Mouse (Mus musculus): ENCODE measurements around the gene Paf1. TPM values are rescaled to one million over a fixed set of nuclear protein-coding genes. Genes with fewer than 3 reads are reported as not detected.
"Not testable (repeated sequence)": the region's sequence is repeated elsewhere in the genome, so short reads cannot be mapped to it uniquely, and the experiment has no call there.

The Paf1 gene
- polyA plus RNA-seq, 1 experiment from 2014 or later: 67.6 TPM

DNA sequence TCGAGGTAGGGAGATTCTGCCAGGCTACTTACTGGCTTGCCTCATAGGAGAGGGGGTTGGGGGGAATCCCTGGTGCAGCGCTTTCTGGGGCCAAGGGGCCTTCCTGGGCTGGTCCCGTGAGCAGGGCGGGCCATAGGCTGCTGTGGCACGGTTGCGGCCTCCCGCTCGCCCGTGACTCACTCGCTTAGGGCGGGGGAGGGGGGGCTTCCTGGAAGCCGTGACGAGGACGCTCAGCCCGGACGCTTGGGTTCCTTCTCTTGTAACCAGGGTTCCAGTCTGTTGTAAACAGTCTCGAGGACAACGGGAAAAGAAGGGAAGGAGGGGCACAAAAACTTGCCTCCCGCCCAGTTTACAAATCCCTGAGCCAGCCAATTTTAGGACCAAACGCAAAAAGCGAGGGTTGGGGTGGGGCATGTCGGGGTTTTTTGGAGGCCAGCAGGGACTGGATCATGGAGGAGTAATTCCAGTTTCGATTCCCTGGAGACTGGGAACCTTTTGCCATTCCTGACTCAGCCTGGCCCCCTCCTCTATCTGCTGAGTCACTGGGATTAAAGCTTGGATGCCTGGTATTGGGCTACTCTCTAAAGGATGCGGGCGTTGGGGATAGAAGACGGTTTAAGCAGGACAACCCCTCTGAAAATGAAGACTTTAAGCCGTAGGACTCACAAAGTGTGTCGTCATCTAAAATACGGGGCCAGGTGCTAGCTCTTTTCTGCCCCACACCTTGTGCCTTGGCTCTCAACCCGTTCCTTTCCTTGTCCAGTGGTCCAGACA lies 11.5 kb upstream of the Paf1 start:
- Histone ChIP-seq H3K4me3 (peak overlapping the region; percentile 36), H3K4me1 (peaks cover 71% of the 10 kb centered on the region), H3K36me3 (peaks cover 18% of the 10 kb centered on the region), H3K27me3 (no peaks in the 10 kb centered on the region), H3K9ac (peak overlapping the region; percentile 37), H3K27ac (peak overlapping the region; percentile 99), H3K9me3 (no peaks in the 10 kb centered on the region), H3K4me2 (peak overlapping the region; percentile 66)
- 2% methylated on average over 30 of the region's 30 CpGs for WGBS
- ATAC-seq (ENCODE audit: insufficient number of reproducible peaks, low FRiP score, low TSS enrichment, low read depth): peak; percentile 52

DNA sequence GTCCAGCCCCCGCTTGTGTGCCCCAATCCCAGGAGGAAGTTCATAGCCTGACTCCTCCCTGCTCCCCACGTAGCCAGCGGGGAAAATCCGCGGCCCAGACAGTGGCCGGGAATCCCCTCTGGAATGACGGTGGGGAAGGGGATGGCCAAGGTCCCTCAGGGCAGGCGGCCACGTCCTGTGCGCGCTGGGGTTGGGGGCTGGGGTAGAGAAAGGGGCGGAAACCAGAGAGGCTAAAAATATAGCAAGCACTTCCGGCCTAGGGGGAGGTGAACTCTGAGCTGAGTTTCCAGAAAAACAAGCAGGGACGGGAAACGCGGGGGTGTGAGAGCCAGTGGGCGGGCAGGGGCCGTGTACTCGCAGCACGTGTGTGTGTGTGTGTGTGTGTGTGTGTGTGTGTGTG lies 10.8 kb upstream of the Paf1 start:
- Histone ChIP-seq H3K4me1 (peaks cover 68% of the 10 kb centered on the region), H3K36me3 (peaks cover 20% of the 10 kb centered on the region), H3K4me3 (peak overlapping the region; percentile 36), H3K27ac (peak overlapping the region; percentile 99), H3K9ac (peak overlapping the region; percentile 37), H3K9me3 (no peaks in the 10 kb centered on the region), H3K4me2 (peak overlapping the region; percentile 66), H3K27me3 (no peaks in the 10 kb centered on the region)
- WGBS: 1% methylated on average over 20 of the region's 20 CpGs
- ATAC-seq (ENCODE audit: insufficient number of reproducible peaks, low FRiP score, low TSS enrichment, low read depth): peak; percentile 49; the same call in 1 of the 2 replicates

DNA sequence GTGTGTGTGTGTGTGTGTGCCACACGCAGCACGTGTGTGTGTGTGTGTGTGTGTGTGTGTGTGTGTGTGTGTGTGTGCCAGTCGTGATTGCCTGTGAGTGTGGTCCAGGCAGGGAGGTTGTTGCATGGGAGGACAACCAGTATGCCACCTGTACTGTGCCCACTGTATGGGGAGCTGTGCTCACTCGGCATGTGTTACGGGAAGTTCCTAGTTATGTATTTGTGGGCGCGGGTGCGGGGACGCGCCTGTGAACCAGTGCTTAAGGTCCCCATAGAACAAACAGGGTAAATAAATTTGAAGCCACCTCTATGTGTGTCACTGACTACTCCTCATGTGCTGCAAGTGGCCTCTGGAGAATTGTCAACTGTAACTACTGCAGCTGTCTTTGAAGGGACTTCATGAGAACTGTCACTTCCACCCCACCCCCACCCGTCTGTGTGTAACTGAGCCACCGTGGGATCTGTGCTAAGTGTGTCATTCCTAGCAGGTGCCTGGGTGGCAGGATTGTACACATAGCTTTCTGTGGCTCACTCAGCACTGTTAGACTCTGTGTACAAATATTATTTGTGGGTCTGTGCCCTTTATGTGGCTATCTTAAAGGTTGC lies 10.3 kb upstream of the Paf1 start:
- H3K9ac ChIP-seq: 0 out of 2 replicates have a peak overlapping the region, but pooled peaks have one; percentile 7
- ATAC-seq (ENCODE audit: insufficient number of reproducible peaks, low FRiP score, low TSS enrichment, low read depth): no peak

DNA sequence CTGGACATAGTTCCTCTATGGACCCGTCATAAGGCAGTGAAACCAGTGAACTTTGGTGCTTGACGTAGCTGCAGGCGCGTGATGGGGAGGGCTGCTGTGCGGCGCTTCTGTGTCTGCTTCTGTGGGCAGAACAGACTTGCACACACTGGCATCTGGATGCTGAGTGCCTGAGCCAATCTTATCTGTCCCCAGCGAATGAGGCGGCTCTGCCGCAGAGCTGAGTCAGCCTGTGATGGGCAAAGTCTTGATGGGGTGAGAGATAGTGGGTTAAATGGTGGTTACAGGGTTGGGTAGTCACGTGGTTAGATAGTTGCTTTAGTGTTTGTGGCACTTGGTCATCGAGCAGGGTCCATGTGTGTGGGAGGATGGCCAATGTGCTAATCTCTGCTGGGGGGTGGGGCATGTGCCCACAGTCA lies 9.8 kb upstream of the Paf1 start:
- no peaks in the 10 kb centered on the region for H3K27me3 ChIP-seq
- H3K9me3 ChIP-seq: no peaks in the 10 kb centered on the region
- ATAC-seq (ENCODE audit: insufficient number of reproducible peaks, low FRiP score, low TSS enrichment, low read depth): no peak
- peak overlapping the region; percentile 99 for H3K27ac ChIP-seq
- 64% methylated on average over 11 of the region's 11 CpGs for WGBS
- no peak overlapping the region for H3K4me3 ChIP-seq
- peaks cover 22% of the 10 kb centered on the region for H3K36me3 ChIP-seq
- H3K4me2 ChIP-seq: peak overlapping the region; percentile 66; the same call in 1 of the 2 replicates
- no peak overlapping the region for H3K9ac ChIP-seq
- peaks cover 58% of the 10 kb centered on the region for H3K4me1 ChIP-seq

More for the DNA sequence above, 10.3 kb upstream of the Paf1 start:
- 41% methylated on average over 9 of the region's 12 CpGs for WGBS
- H3K4me1 ChIP-seq: peaks cover 63% of the 10 kb centered on the region
- no peaks in the 10 kb centered on the region for H3K27me3 ChIP-seq
- peak overlapping the region; percentile 36 for H3K4me3 ChIP-seq
- peaks cover 22% of the 10 kb centered on the region for H3K36me3 ChIP-seq
- H3K4me2 ChIP-seq: peak overlapping the region; percentile 66
- peak overlapping the region; percentile 99 for H3K27ac ChIP-seq
- H3K9me3 ChIP-seq: no peaks in the 10 kb centered on the region

DNA sequence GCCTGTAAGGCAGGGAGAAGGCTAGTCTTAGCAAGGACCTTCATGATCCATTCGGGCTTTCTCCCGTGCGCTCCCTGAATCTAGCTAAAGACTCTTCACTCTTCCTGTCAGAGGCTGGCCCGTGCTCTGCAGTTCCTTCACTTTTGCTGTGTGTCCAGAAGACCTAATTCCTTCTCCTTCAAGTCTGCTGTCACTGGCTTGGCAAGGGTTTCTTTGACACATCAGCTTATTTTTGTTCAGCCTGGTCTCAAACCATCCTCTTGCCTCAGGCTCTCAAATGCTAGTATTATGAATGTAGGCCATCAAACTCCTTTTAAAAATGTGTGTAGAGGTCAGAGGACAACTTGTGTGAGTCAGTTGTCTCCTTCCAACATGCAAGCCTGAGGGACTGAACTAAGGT lies 9.1 kb upstream of the Paf1 start:
- no peaks in the 10 kb centered on the region for H3K9me3 ChIP-seq
- H3K4me2 ChIP-seq: no peak overlapping the region
- WGBS: 84% methylated on average over 4 of the region's 4 CpGs
- peak overlapping the region; percentile 99 for H3K27ac ChIP-seq
- H3K9ac ChIP-seq: no peak overlapping the region
- no peak for ATAC-seq (ENCODE audit: insufficient number of reproducible peaks, low FRiP score, low TSS enrichment, low read depth)
- peaks cover 28% of the 10 kb centered on the region for H3K36me3 ChIP-seq
- H3K27me3 ChIP-seq: no peaks in the 10 kb centered on the region
- peaks cover 53% of the 10 kb centered on the region for H3K4me1 ChIP-seq
- H3K4me3 ChIP-seq: no peak overlapping the region

DNA sequence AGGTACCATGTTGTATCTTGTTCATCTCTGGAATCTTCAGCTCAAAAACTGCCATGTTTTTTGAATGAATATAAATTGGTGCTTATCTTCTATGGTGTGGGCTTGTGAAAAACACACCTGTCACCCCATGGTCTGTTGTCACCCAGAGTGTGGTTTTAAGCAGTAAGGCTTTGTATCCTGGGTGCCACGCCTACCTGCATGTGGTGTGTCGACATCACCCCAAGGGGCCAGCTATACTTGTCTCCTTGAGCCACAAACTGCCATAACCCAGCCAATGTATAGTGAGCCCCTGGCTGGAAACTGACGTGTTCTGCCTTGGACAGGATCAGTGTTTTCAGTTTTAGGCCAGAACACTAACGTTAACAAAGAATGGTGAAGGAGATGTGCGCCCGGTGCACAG lies 8.6 kb upstream of the Paf1 start:
- ATAC-seq (ENCODE audit: insufficient number of reproducible peaks, low FRiP score, low TSS enrichment, low read depth): no peak
- Histone ChIP-seq H3K4me2 (no peak overlapping the region), H3K27me3 (no peaks in the 10 kb centered on the region), H3K9me3 (no peaks in the 10 kb centered on the region), H3K4me1 (peaks cover 52% of the 10 kb centered on the region), H3K36me3 (peaks cover 33% of the 10 kb centered on the region), H3K9ac (no peak overlapping the region), H3K4me3 (no peak overlapping the region), H3K27ac (no peak overlapping the region)
- 73% methylated on average over 6 of the region's 6 CpGs for WGBS

DNA sequence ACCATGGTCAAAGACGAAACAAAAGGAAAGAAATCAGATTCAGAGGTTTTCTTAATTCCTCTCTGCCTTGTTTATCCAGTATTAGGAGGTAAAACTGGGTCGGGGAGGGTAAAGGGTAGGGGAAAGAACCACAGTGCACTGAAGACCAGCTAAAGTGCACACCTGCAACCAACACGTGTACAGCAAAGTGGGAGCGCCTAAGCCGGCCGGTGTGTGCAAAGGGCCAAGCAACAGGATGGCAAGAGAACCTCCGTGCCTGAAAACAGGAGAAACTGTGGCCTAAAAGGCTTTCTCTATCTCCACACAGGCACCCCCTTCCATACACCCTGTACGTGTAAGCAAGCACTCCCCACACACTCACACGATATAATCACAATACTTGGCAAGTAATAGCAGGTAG lies 7.6 kb upstream of the Paf1 start:
- peaks cover 42% of the 10 kb centered on the region for H3K4me1 ChIP-seq
- H3K4me2 ChIP-seq: no peak overlapping the region
- H3K36me3 ChIP-seq: peaks cover 43% of the 10 kb centered on the region
- H3K4me3 ChIP-seq: no peak overlapping the region
- H3K27me3 ChIP-seq: no peaks in the 10 kb centered on the region
- H3K9ac ChIP-seq: no peak overlapping the region
- H3K27ac ChIP-seq: peak overlapping the region; percentile 62; the same call in 1 of the 2 replicates
- 91% methylated on average over 9 of the region's 9 CpGs for WGBS
- no peaks in the 10 kb centered on the region for H3K9me3 ChIP-seq
- no peak for ATAC-seq (ENCODE audit: insufficient number of reproducible peaks, low FRiP score, low TSS enrichment, low read depth)

DNA sequence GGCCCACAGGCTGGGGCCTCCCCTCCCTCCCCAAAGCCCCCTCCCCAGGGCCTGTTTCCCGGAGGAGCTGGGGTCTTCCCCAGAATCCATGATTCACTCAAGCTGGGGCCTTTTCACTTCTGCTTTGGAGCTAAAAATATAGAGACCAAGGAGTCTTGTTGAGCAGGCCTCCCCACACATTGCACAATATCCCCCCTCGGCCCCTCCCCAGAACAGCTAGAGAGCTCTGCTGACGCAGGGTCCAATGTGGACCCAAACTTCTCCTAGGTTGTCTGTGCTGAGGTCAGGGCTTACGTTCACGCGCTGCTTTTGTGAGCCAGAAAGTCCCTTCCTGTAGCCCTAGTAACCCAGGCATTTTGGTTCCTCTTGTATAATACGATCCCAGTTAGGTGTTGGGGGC lies 6.7 kb upstream of the Paf1 start:
- 70% methylated on average over 7 of the region's 7 CpGs for WGBS

DNA sequence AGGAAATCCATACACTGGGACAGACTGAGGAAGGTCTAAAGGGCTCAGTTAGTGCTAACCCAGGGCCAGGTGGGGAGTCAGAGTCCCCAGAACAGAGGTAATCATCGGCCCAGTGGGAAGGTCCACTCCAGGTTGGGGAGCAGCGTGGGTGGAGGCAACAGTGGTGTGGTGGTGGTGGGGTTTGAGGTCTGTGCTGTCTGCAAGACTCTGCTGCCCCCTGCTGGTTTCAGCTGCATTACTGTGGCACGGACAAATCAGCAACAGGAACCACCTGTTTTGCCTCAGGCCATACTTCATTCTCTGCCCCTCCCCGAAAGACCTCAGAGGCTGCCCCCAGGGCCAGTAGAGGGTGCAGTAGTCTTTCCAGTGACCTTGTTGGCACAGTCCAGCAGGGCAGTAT lies 6.3 kb upstream of the Paf1 start:
- peak; percentile 64; the same call in 1 of the 2 replicates for ATAC-seq (ENCODE audit: insufficient number of reproducible peaks, low FRiP score, low TSS enrichment, low read depth)
- 0% methylated on average over 4 of the region's 4 CpGs for WGBS
- Histone ChIP-seq H3K9ac (no peak overlapping the region), H3K36me3 (peaks cover 50% of the 10 kb centered on the region), H3K27ac (peak overlapping the region; percentile 62; the same call in 1 of the 2 replicates), H3K9me3 (no peaks in the 10 kb centered on the region), H3K4me3 (no peak overlapping the region), H3K27me3 (no peaks in the 10 kb centered on the region), H3K4me2 (no peak overlapping the region), H3K4me1 (peaks cover 33% of the 10 kb centered on the region)

More for the DNA sequence above, 6.7 kb upstream of the Paf1 start:
- ATAC-seq (ENCODE audit: insufficient number of reproducible peaks, low FRiP score, low TSS enrichment, low read depth): no peak
- Histone ChIP-seq H3K4me3 (no peak overlapping the region), H3K27me3 (no peaks in the 10 kb centered on the region), H3K36me3 (peaks cover 50% of the 10 kb centered on the region), H3K9ac (no peak overlapping the region), H3K4me2 (no peak overlapping the region), H3K4me1 (peaks cover 34% of the 10 kb centered on the region), H3K27ac (peak overlapping the region; percentile 62), H3K9me3 (no peaks in the 10 kb centered on the region)

DNA sequence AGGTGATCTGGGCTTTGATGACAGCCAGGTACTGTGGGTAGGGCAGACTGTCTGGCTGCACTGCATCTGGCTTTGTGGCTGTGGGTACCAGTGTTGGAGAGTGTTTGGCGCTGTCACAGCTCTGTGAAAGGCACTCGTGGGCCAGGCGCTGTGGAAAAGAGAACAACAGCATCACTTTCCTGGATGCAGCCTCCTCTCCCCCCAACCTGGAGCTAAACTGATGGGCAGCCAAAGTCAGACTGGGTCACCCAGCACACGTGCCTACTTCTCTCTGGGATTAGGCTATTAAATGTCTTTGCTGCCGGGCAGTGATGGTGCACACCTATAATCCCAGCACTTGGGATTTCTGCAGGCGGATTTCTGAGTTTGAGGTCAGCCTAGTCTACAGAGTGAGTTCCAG lies 5.9 kb upstream of the Paf1 start:
- H3K9ac ChIP-seq; H3K9me3 ChIP-seq; H3K27ac ChIP-seq; H3K4me2 ChIP-seq; H3K4me3 ChIP-seq; ATAC-seq (ENCODE audit: insufficient number of reproducible peaks, low FRiP score, low TSS enrichment, low read depth); H3K27me3 ChIP-seq: not testable (repeated sequence)
- H3K4me1 ChIP-seq: peaks cover 33% of the 10 kb centered on the region
- 64% methylated on average over 6 of the region's 6 CpGs for WGBS
- peaks cover 50% of the 10 kb centered on the region for H3K36me3 ChIP-seq

DNA sequence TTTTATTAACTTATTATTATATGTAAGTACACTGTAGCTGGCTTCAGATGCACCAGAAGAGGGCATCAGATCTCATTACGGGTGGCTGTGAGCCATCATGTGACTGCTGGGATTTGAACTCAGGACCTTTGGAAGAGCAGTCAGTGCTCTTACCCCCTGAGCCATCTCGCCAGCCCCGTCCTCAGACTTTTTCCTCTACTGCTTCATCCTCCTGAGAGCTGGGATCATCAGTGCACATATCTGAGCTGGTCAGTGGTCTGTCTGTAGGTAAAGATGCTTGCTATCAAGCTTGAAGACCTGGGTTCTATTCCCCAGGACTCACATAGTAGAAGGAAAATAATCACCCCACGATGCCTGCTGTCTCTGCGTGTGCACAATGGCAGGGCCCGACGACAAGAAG lies 5.4 kb upstream of the Paf1 start:
- not testable (repeated sequence) for H3K9me3 ChIP-seq; H3K4me2 ChIP-seq; H3K27ac ChIP-seq; ATAC-seq (ENCODE audit: insufficient number of reproducible peaks, low FRiP score, low TSS enrichment, low read depth); H3K27me3 ChIP-seq; H3K4me3 ChIP-seq; H3K9ac ChIP-seq
- peaks cover 50% of the 10 kb centered on the region for H3K36me3 ChIP-seq
- WGBS: 89% methylated on average over 7 of the region's 7 CpGs
- peaks cover 29% of the 10 kb centered on the region for H3K4me1 ChIP-seq

DNA sequence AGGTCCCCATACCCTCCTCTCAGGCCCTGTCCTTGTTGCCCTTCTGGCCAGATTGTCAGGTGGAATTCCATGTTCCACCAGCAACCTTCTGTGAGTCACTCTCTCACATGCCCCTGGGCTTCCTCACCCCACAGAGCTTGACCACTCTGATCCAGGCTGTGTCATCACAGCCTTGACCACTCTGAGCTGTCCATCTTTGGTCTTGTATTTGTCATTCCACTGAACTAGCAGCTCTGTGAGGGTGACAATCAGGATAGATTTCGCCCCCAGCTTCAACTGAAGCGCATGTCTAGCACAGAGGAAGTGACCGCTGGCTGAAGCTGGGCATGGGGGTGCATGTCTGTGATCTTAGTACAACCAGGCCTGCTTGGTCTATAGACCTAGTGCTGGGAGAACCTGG lies 2.4 kb upstream of the Paf1 start:
- peaks cover 25% of the 10 kb centered on the region for H3K4me1 ChIP-seq
- no peaks in the 10 kb centered on the region for H3K9me3 ChIP-seq
- H3K4me3 ChIP-seq: no peak overlapping the region
- no peak for ATAC-seq (ENCODE audit: insufficient number of reproducible peaks, low FRiP score, low TSS enrichment, low read depth)
- H3K36me3 ChIP-seq: peaks cover 58% of the 10 kb centered on the region
- H3K9ac ChIP-seq: no peak overlapping the region
- no peak overlapping the region for H3K27ac ChIP-seq
- 98% methylated on average over 3 of the region's 3 CpGs for WGBS
- no peaks in the 10 kb centered on the region for H3K27me3 ChIP-seq
- no peak overlapping the region for H3K4me2 ChIP-seq
